22 mouse cellular contexts compared by ENCODE assay signal in the genomic region with DNA sequence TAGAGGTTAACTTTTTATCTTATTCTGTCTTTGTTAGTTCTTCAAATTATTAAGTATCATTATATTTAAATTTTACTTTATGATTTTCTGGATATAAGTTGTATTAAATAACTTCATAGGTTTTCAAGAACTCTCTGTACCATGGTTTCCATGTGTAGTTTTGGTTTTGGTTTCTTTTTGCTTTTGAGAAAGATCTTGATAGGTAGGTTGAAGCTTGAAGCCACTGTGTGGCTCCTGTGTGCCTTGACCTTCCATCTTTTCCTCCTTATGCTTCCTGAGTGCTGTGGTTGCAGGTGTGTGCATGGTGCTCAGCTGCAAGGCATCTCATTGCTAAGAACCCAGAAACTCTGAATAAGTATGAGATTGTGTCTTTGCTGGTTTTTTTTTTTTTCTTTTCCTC. TPM values are rescaled to one million over a fixed set of nuclear protein-coding genes. Genes with fewer than 3 reads are reported as not detected.
DNase-seq lines count a peak whose midpoint lies in the region; ATAC-seq and TF ChIP-seq lines count a peak whose summit lies in the region.
"Had no signal": no experiment of that assay in that cellular context is flagged by ENCODE, and none has a peak within 500 bp of the region (broad histone marks: within the 10 kb centered on the region; RNA-seq: fewer than 3 reads in every experiment).

No protein-coding gene starts in this region.

- TF ChIP-seq CTCF in CH12.LX (conservative IDR thresholded peaks at IDR 0.05 in 1 of 2, IDR thresholded peaks at IDR 0.05 in 1 of 2; ENCODE audit: low read depth in 2 of 2, low read length in 2 of 2): no peak

- H3K9me3 ChIP-seq in CH12.LX (replicated peaks; ENCODE audit: low read length): no peaks in the 10 kb centered on the region
- H3K9me3 ChIP-seq in forebrain, embryonic 16.5 days (ENCODE audit: control insufficient read depth, low read length): no peaks in the 10 kb centered on the region
- H3K9me3 ChIP-seq: embryonic facial prominence, embryonic 10.5 days; embryonic facial prominence, embryonic 12.5 days; forebrain, embryonic 10.5 days; forebrain, embryonic 12.5 days had no signal

- no peak for ATAC-seq in erythroblast, adult 5-6 weeks (replicated peaks; ENCODE audit: low FRiP score, poor library complexity, severe bottlenecking)
- no peak for ATAC-seq in forebrain, embryonic 16.5 days
- ATAC-seq: forebrain, embryonic 14.5 days; forebrain, postnatal 0 days had no signal

- H3K4me1 ChIP-seq in CH12.LX (ENCODE audit: control insufficient read depth in 1 of 2, insufficient read depth in 2 of 2): peaks cover 0 to 2% of the 10 kb centered on the region in 2 experiments; a peak in 1 of 4 replicates
- no peaks in the 10 kb centered on the region for H3K4me1 ChIP-seq in forebrain, embryonic 16.5 days (replicated peaks; ENCODE audit: control insufficient read depth, insufficient read depth, low read length)
- H3K4me1 ChIP-seq: embryonic facial prominence, embryonic 10.5 days; embryonic facial prominence, embryonic 12.5 days; forebrain, embryonic 10.5 days; forebrain, embryonic 12.5 days had no signal

- peak overlapping the region; percentile 29; the same call in 1 of the 2 replicates for H3K4me2 ChIP-seq in CH12.LX (ENCODE audit: insufficient read depth, low read depth, poor library complexity, severe bottlenecking)
- no peak overlapping the region for H3K4me2 ChIP-seq in forebrain, embryonic 16.5 days (ENCODE audit: low read length)
- H3K4me2 ChIP-seq: embryonic facial prominence, embryonic 12.5 days; forebrain, embryonic 12.5 days had no signal

- TF ChIP-seq RAD21 in CH12.LX (IDR thresholded peaks at IDR 0.05; ENCODE audit: low read depth, low read length): no peak

- DNase-seq in 416B (ENCODE audit: low read depth) (peak; percentile 29), CH12.LX (ENCODE audit: extremely low read depth) (no peak)
- DNase-seq in induced T-regulatory cell, adult 2 months (ENCODE audit: low read depth): peak; percentile 52
- DNase-seq in splenic B cell, adult 2 months (ENCODE audit: low read depth, low spot score): peak; percentile 21
- no peak for DNase-seq in left cerebral cortex, postnatal 14 days (ENCODE audit: low spot score in 2 of 2)
- DNase-seq: adrenal gland, adult 8-10 months; adrenal gland, postnatal 14 days; adrenal gland, postnatal 36 days; cerebellum, adult 11-12 months; cerebellum, adult 2 months; cerebellum, adult 9-10 months; cerebellum, postnatal 10 days; cerebellum, postnatal 25 days; forebrain, postnatal 0 days had no signal

- peaks cover 13 to 74% of the 10 kb centered on the region in 2 experiments for H3K36me3 ChIP-seq in CH12.LX (replicated peaks in 1 of 2; ENCODE audit: control insufficient read depth in 1 of 2, insufficient read depth in 1 of 2, low read length in 1 of 2)
- H3K36me3 ChIP-seq in splenic B cell, adult 2 months (ENCODE audit: control insufficient read depth, insufficient read depth, low read length, poor library complexity, severe bottlenecking): 0 out of 2 replicates have a peak, but pooled peaks cover 8% of the 10 kb centered on the region
- H3K36me3 ChIP-seq in forebrain, embryonic 16.5 days (ENCODE audit: control insufficient read depth, insufficient read depth): peaks cover 7% of the 10 kb centered on the region

- no peak for TF ChIP-seq POLR2A in CH12.LX (IDR thresholded peaks at IDR 0.05; ENCODE audit: low read depth, low read length)

- H3K27ac ChIP-seq in CH12.LX (ENCODE audit: insufficient read depth, low read depth): no peak overlapping the region
- H3K27ac ChIP-seq in forebrain, embryonic 16.5 days (ENCODE audit: low read length): no peak overlapping the region
- H3K27ac ChIP-seq: embryonic facial prominence, embryonic 10.5 days; embryonic facial prominence, embryonic 12.5 days; forebrain, embryonic 10.5 days; forebrain, embryonic 12.5 days had no signal

- dilution Hi-C loops in CH12.LX (cut with MboI; ENCODE audit: extremely low pct_ligation_motif_present, extremely low pct_unique_long_range_greater_than_20kb, low sequenced_read_pairs): no loop called here

- H3K9ac ChIP-seq in CH12.LX (ENCODE audit: insufficient read depth, low read depth): no peak overlapping the region
- H3K9ac ChIP-seq in forebrain, embryonic 16.5 days (replicated peaks; ENCODE audit: low read depth, low read length): no peak overlapping the region
- H3K9ac ChIP-seq: embryonic facial prominence, embryonic 12.5 days; forebrain, embryonic 12.5 days; forebrain, postnatal 0 days had no signal

- no peaks in the 10 kb centered on the region for H3K27me3 ChIP-seq in CH12.LX (replicated peaks)
- no peaks in the 10 kb centered on the region for H3K27me3 ChIP-seq in splenic B cell, adult 2 months (ENCODE audit: control insufficient read depth, insufficient read depth, low read length, poor library complexity, severe bottlenecking)
- H3K27me3 ChIP-seq in forebrain, embryonic 16.5 days (replicated peaks; ENCODE audit: control insufficient read depth, insufficient read depth, low read length): no peaks in the 10 kb centered on the region
- H3K27me3 ChIP-seq: embryonic facial prominence, embryonic 12.5 days; forebrain, embryonic 12.5 days had no signal

- H3K79me2 ChIP-seq in CH12.LX (replicated peaks; ENCODE audit: control insufficient read depth, extremely low read depth, insufficient read depth, poor library complexity, severe bottlenecking): peaks cover 30% of the 10 kb centered on the region

- in situ Hi-C loops in CH12.LX (cut with MboI; ENCODE audit: low pct_ligation_motif_present, low pct_unique_long_range_greater_than_20kb, low sequenced_read_pairs): no loop called here

- intact Hi-C loops in left cerebral cortex, postnatal 14 days (cut with DNase I): no loop called here

- TF ChIP-seq EP300 in CH12.LX (IDR thresholded peaks at IDR 0.05; ENCODE audit: low read length): no peak

- no peak overlapping the region for H3K4me3 ChIP-seq in CH12.LX (replicated peaks in 1 of 3; ENCODE audit: low read depth in 2 of 3, low read length in 2 of 3, poor library complexity in 1 of 3)
- H3K4me3 ChIP-seq in forebrain, embryonic 16.5 days (replicated peaks; ENCODE audit: low read length): no peak overlapping the region
- H3K4me3 ChIP-seq: embryonic facial prominence, embryonic 10.5 days; embryonic facial prominence, embryonic 12.5 days; erythroblast, embryonic 14.5 days; forebrain, embryonic 10.5 days; forebrain, embryonic 12.5 days had no signal

TF ChIP-seq in CH12.LX, 34 proteins besides CTCF, POLR2A, EP300 and RAD21:
- peak; percentile 23; the same call in 1 of the 2 replicates for TF ChIP-seq ZNF384 (IDR thresholded peaks at IDR 0.05; ENCODE audit: low read depth, low read length)
- no peak for TF ChIP-seq USF2 (conservative IDR thresholded peaks at IDR 0.05; ENCODE audit: low read depth, low read length)

RNA-seq across cellular contexts. Expression of a gene that starts 12.7 kb away (rescaled TPM):
- total RNA-seq in CH12.LX (2012; rRNA removed) (15.3 and 17.7 TPM in 2 replicates), CH12.LX (2014; rRNA removed) (29.6 and 42.2 TPM in 2 replicates)
- 33.2 and 34.9 TPM in 2 replicates for polyA plus RNA-seq in CH12.LX (2012; ENCODE audit: insufficient read length, low read depth)
- 10 to 100 TPM; 35.2 to 37.9 TPM for total RNA-seq in left cerebral cortex, postnatal 14 days (2021)
- total RNA-seq in erythroblast, adult 5-6 weeks (2015; ENCODE audit: low replicate concordance): 16.9 and 23.0 TPM in 2 replicates
- 45.9 and 51.0 TPM in 2 replicates for total RNA-seq in erythroblast, adult 5-6 weeks (2017; ENCODE audit: low replicate concordance)
- polyA plus RNA-seq in forebrain, embryonic 16.5 days (2015; fragmentation: Nextera tagmentation; extraction: Ambion mirVana): 62.9 and 73.4 TPM in 2 replicates

RNA-seq across cellular contexts. Expression of a gene that starts 25.0 kb away (rescaled TPM):
- 260 and 265 TPM in 2 replicates for total RNA-seq in CH12.LX (2012; rRNA removed)
- 518 and 546 TPM in 2 replicates for total RNA-seq in CH12.LX (2014; rRNA removed)
- 350 and 351 TPM in 2 replicates for polyA plus RNA-seq in CH12.LX (2012; ENCODE audit: insufficient read length, low read depth)
- 100 to 1,000 TPM; 181 to 184 TPM for total RNA-seq in left cerebral cortex, postnatal 14 days (2021)
- 33.0 and 42.5 TPM in 2 replicates for total RNA-seq in erythroblast, adult 5-6 weeks (2015; ENCODE audit: low replicate concordance)
- total RNA-seq in erythroblast, adult 5-6 weeks (2017; ENCODE audit: low replicate concordance): 38.3 and 40.3 TPM in 2 replicates
- polyA plus RNA-seq in forebrain, embryonic 16.5 days (2015; fragmentation: Nextera tagmentation; extraction: Ambion mirVana): 392 and 400 TPM in 2 replicates

RNA-seq across cellular contexts. Expression of a gene that starts 26.6 kb away (rescaled TPM):
- total RNA-seq in CH12.LX (2012; rRNA removed) (11.7 and 13.3 TPM in 2 replicates), CH12.LX (2014; rRNA removed) (13.7 TPM in 2 replicates)
- 15.4 and 16.5 TPM in 2 replicates for polyA plus RNA-seq in CH12.LX (2012; ENCODE audit: insufficient read length, low read depth)
- total RNA-seq in left cerebral cortex, postnatal 14 days (2021): 10 to 100 TPM in 1 of 2 experiments, 1 to 10 TPM in 1; 8.6 to 10.3 TPM
- total RNA-seq in erythroblast, adult 5-6 weeks (2015; ENCODE audit: low replicate concordance): 4.2 and 6.5 TPM in 2 replicates
- total RNA-seq in erythroblast, adult 5-6 weeks (2017; ENCODE audit: low replicate concordance): 15.2 and 34.8 TPM in 2 replicates
- polyA plus RNA-seq in forebrain, embryonic 16.5 days (2015; fragmentation: Nextera tagmentation; extraction: Ambion mirVana): 7.5 and 8.0 TPM in 2 replicates

Comparison
In these comparisons a context has a peak if more than half of its experiments do, and no peak if none do; other contexts are left out.
1. DNase-seq: peak in 416B (single experiment), induced T-regulatory cell, adult 2 months (single experiment) and splenic B cell, adult 2 months (single experiment); none in CH12.LX (single experiment) and left cerebral cortex, postnatal 14 days (0 of 2).
2. RNA of a gene that starts 25.0 kb away (total RNA-seq): 260 to 546 TPM in CH12.LX and 181 to 184 TPM in left cerebral cortex, postnatal 14 days; 33.0 to 42.5 TPM in erythroblast, adult 5-6 weeks; every median in the first group is over 4 times any median in the second.